ENCODE assay signal across 23 mouse cellular contexts in genomic region chr6:17262786-17263185, GRCm38 (mm10). TPM values are rescaled to one million over a fixed set of nuclear protein-coding genes. Genes with fewer than 3 reads are reported as not detected.
DNase-seq lines count a peak whose midpoint lies in the region; ATAC-seq and TF ChIP-seq lines count a peak whose summit lies in the region.
"Had no signal": no experiment of that assay in that cellular context is flagged by ENCODE, and none has a peak within 500 bp of the region (broad histone marks: within the 10 kb centered on the region; RNA-seq: fewer than 3 reads in every experiment).

No protein-coding gene starts in this region.

- no peak for DNase-seq in lung, adult 18-20 months
- DNase-seq in stomach, postnatal 0 days (ENCODE audit: low spot score): no peak
- DNase-seq in adipocyte (ENCODE audit: low spot score): peak; percentile 37
- DNase-seq in cerebellum, adult 9-11 months: no peak
- no peak for DNase-seq in right cerebral cortex, postnatal 14 days
- DNase-seq: adrenal gland, adult 2 months; adrenal gland, postnatal 10 days; adrenal gland, postnatal 25 days; cerebellum, adult 11 months; cerebellum, adult 18-20 months; cerebellum, adult 8-10 months; cerebellum, postnatal 10 days; cerebellum, postnatal 25 days; embryo, embryonic 11 days; forebrain, postnatal 0 days had no signal

- H3K27me3 ChIP-seq in lung, embryonic 16.5 days (ENCODE audit: control insufficient read depth, insufficient read depth, low read depth, low read length): no peaks in the 10 kb centered on the region
- no peaks in the 10 kb centered on the region for H3K27me3 ChIP-seq in stomach, embryonic 16.5 days (ENCODE audit: control insufficient read depth, insufficient read depth, low read length)
- no peaks in the 10 kb centered on the region for H3K27me3 ChIP-seq in stomach, postnatal 0 days (ENCODE audit: control insufficient read depth, insufficient read depth, low read length)
- H3K27me3 ChIP-seq: embryonic facial prominence, embryonic 13.5 days; embryonic facial prominence, embryonic 15.5 days; forebrain, embryonic 13.5 days; forebrain, embryonic 15.5 days; Patski had no signal

- no peaks in the 10 kb centered on the region for H3K36me3 ChIP-seq in lung, embryonic 16.5 days (ENCODE audit: control insufficient read depth, insufficient read depth, low read length)
- H3K36me3 ChIP-seq in stomach, embryonic 16.5 days (ENCODE audit: control insufficient read depth, insufficient read depth, low read length): no peaks in the 10 kb centered on the region
- H3K36me3 ChIP-seq in stomach, postnatal 0 days (ENCODE audit: control insufficient read depth, insufficient read depth, low read length): no peaks in the 10 kb centered on the region
- H3K36me3 ChIP-seq: embryonic facial prominence, embryonic 13.5 days; embryonic facial prominence, embryonic 15.5 days; forebrain, embryonic 15.5 days had no signal

- no peaks in the 10 kb centered on the region for H3K9me3 ChIP-seq in lung, embryonic 16.5 days (ENCODE audit: control insufficient read depth, low read length)
- no peaks in the 10 kb centered on the region for H3K9me3 ChIP-seq in stomach, embryonic 16.5 days (replicated peaks; ENCODE audit: control insufficient read depth, low read length)
- H3K9me3 ChIP-seq in stomach, postnatal 0 days (ENCODE audit: control insufficient read depth, low read length): no peaks in the 10 kb centered on the region
- H3K9me3 ChIP-seq: embryonic facial prominence, embryonic 13.5 days; embryonic facial prominence, embryonic 15.5 days; forebrain, embryonic 13.5 days; forebrain, embryonic 15.5 days had no signal

- peak; percentile 53 for ATAC-seq in lung, embryonic 16.5 days (ENCODE audit: low read depth)
- ATAC-seq in stomach, embryonic 16.5 days (ENCODE audit: insufficient read depth, low FRiP score): no peak
- ATAC-seq in stomach, postnatal 0 days (ENCODE audit: low FRiP score, low TSS enrichment): no peak
- ATAC-seq: activated CD4-positive, CD25-positive, alpha-beta regulatory T cell, adult 4 months; forebrain, embryonic 13.5 days; forebrain, embryonic 15.5 days; forebrain, postnatal 0 days; Patski had no signal

- no peak overlapping the region for H3K9ac ChIP-seq in lung, embryonic 16.5 days (ENCODE audit: low read length)
- H3K9ac ChIP-seq in stomach, embryonic 16.5 days (ENCODE audit: low read length): no peak overlapping the region
- no peak overlapping the region for H3K9ac ChIP-seq in stomach, postnatal 0 days (ENCODE audit: low read length)
- H3K9ac ChIP-seq: embryonic facial prominence, embryonic 13.5 days; embryonic facial prominence, embryonic 15.5 days; forebrain, embryonic 13.5 days; forebrain, embryonic 15.5 days; forebrain, postnatal 0 days had no signal

- TF ChIP-seq EP300 in stomach, postnatal 0 days (optimal IDR thresholded peaks at IDR 0.05): no peak

- 31% methylated on average over 2 of the region's 2 CpGs for WGBS in lung, embryonic 16.5 days
- 46% methylated on average over 2 of the region's 2 CpGs for WGBS in stomach, embryonic 16.5 days
- 32% methylated on average over 2 of the region's 2 CpGs for WGBS in stomach, postnatal 0 days

- no peak for TF ChIP-seq CTCF in stomach, postnatal 0 days (IDR thresholded peaks at IDR 0.05; ENCODE audit: low read depth)

- no peak overlapping the region for H3K4me3 ChIP-seq in lung, embryonic 16.5 days (ENCODE audit: low read length)
- H3K4me3 ChIP-seq in stomach, embryonic 16.5 days (replicated peaks; ENCODE audit: low read length): no peak overlapping the region
- H3K4me3 ChIP-seq in stomach, postnatal 0 days (ENCODE audit: low read depth, low read length): no peak overlapping the region
- H3K4me3 ChIP-seq: embryonic facial prominence, embryonic 13.5 days; embryonic facial prominence, embryonic 15.5 days; forebrain, embryonic 13.5 days; forebrain, embryonic 15.5 days had no signal

- H3K4me2 ChIP-seq in lung, embryonic 16.5 days (ENCODE audit: low read depth, low read length): no peak overlapping the region
- H3K4me2 ChIP-seq in stomach, embryonic 16.5 days (ENCODE audit: low read depth, low read length): no peak overlapping the region
- no peak overlapping the region for H3K4me2 ChIP-seq in stomach, postnatal 0 days (replicated peaks; ENCODE audit: low read depth)
- H3K4me2 ChIP-seq: embryonic facial prominence, embryonic 13.5 days; embryonic facial prominence, embryonic 15.5 days; forebrain, embryonic 13.5 days; forebrain, embryonic 15.5 days had no signal

- H3K27ac ChIP-seq in lung, embryonic 16.5 days (ENCODE audit: low read length): no peak overlapping the region
- peak overlapping the region; percentile 47; the same call in 1 of the 2 replicates for H3K27ac ChIP-seq in stomach, embryonic 16.5 days (ENCODE audit: low read length)
- no peak overlapping the region for H3K27ac ChIP-seq in stomach, postnatal 0 days (replicated peaks)
- H3K27ac ChIP-seq: embryonic facial prominence, embryonic 13.5 days; embryonic facial prominence, embryonic 15.5 days; forebrain, embryonic 13.5 days; forebrain, embryonic 15.5 days had no signal

- peaks cover 7% of the 10 kb centered on the region for H3K4me1 ChIP-seq in lung, embryonic 16.5 days (replicated peaks; ENCODE audit: control insufficient read depth, insufficient read depth, low read length)
- H3K4me1 ChIP-seq in stomach, embryonic 16.5 days (ENCODE audit: control insufficient read depth, insufficient read depth, low read length): peaks cover 17% of the 10 kb centered on the region
- H3K4me1 ChIP-seq in stomach, postnatal 0 days (replicated peaks; ENCODE audit: control insufficient read depth, insufficient read depth): no peaks in the 10 kb centered on the region
- H3K4me1 ChIP-seq: embryonic facial prominence, embryonic 13.5 days; embryonic facial prominence, embryonic 15.5 days; forebrain, embryonic 13.5 days; forebrain, embryonic 15.5 days had no signal

RNA-seq across cellular contexts. Expression of gene Cav2, which starts 18.2 kb away (rescaled TPM):
- 123 and 135 TPM in 2 replicates for polyA plus RNA-seq in lung, embryonic 16.5 days (2015; fragmentation: Nextera tagmentation; extraction: Ambion mirVana)
- polyA plus RNA-seq in stomach, embryonic 16.5 days (2015; fragmentation: Nextera tagmentation; extraction: Ambion mirVana): 70.4 and 71.9 TPM in 2 replicates
- polyA plus RNA-seq in stomach, postnatal 0 days (2015; fragmentation: Nextera tagmentation; extraction: Ambion mirVana): 62.7 and 63.5 TPM in 2 replicates

RNA-seq across cellular contexts. Expression of gene Cav1, which starts 43.3 kb away (rescaled TPM):
- polyA plus RNA-seq in lung, embryonic 16.5 days (2015; fragmentation: Nextera tagmentation; extraction: Ambion mirVana): 658 and 664 TPM in 2 replicates
- 433 and 475 TPM in 2 replicates for polyA plus RNA-seq in stomach, embryonic 16.5 days (2015; fragmentation: Nextera tagmentation; extraction: Ambion mirVana)
- polyA plus RNA-seq in stomach, postnatal 0 days (2015; fragmentation: Nextera tagmentation; extraction: Ambion mirVana): 324 and 346 TPM in 2 replicates
- polyA plus RNA-seq: activated CD4-positive, CD25-positive, alpha-beta regulatory T cell, adult 4 months had no signal
